Mouse (Mus musculus) E14TG2a.4 (cell line): ENCODE results near the gene Limk2.

Experiments
- CTCF ChIP-seq: conservative IDR thresholded peaks from 2 replicates; pipeline ENCODE4 v1.5.1; 2014; ENCODE audit warnings: low read length
- NANOG ChIP-seq: IDR thresholded peaks from 2 replicates; pipeline ENCODE4 v1.6.1; 2014; ENCODE audit warnings: borderline replicate concordance, low read length, mixed read lengths
- POU5F1 ChIP-seq: IDR thresholded peaks from 2 replicates; pipeline ENCODE4 v1.6.1; 2014; ENCODE audit warnings: low read length, borderline replicate concordance

DNA sequence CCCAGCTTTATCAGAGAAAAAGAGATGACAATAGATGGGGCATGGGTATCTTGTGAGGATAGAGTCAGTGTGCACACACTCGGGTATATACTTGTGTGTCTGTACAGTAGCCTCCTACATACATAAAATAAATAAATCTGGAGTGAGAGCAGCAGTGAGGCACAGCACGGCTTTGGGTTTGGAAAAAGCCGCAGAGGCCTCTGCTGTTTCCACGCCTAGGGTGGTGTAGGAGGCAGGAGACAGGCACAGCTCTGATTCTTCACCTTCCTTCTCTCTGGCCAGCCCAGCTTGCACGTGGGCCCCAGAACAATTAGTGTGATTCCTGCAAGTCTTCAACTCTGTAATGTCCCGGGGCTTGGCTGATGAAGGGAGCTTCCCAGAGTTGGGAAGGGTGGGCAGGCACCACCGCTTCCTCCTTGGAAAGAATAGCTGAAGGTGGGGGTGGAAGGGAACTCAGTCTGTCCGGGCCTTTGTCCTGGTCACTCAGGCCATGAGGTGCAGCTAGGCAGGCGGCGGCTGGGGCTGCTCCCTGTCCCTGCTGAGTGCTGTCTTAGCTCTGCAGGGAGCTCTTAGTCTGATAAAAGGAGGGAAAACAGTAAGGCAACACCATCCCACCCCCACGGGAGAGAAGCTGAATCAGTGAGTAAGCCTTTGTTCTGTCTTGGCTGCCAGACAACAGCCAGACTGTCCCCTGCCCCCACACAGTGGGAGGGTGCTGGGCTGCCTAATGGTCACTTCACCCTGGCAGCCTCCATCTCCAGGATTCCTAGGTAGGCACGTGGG lies 71.6 kb downstream of the Limk2 start:
- TF ChIP-seq CTCF, result no peak
- no peak for TF ChIP-seq NANOG
- TF ChIP-seq POU5F1, result no peak
